Mouse (Mus musculus): ENCODE results near the gene Ubqln5.

DNA sequence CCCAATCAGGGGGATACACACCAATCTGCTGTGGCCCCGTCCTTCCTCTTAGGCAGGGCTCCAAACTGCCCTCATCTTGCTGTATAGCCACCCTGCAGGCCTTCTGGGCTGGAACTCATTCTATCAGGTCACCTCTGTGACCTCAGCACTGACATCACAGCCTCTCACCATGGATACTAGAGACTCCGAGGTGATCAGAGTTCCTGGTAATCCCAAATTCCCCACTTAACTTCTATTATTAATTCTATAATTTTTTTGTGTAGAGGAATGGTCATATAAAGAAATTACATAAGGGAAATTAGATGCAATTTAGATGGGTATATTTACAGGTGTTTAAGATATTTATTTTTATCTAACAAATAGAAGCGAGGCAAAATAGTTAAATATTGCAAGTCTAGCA, 13.6 kb upstream of the Ubqln5 start, which contains the start of gene Ubqln3:
- TF ChIP-seq CTCF (IDR thresholded peaks at IDR 0.05; ENCODE audit: extremely low read depth, insufficient read length, insufficient replicate concordance, low read depth, low read length) (no peak), POLR2A (IDR thresholded peaks at IDR 0.05; ENCODE audit: low read depth, low read length) (no peak)

Data from small intestine, adult 2 months (tissue).